Mouse (Mus musculus): ENCODE measurements around the gene Unc119. TPM values are rescaled to one million over a fixed set of nuclear protein-coding genes. Genes with fewer than 3 reads are reported as not detected.

Unc119 gene
- 35.5 and 38.5 TPM in 2 replicates for polyA plus RNA-seq (2012; ENCODE audit: insufficient read depth, insufficient read length, missing spikeins)

DNA sequence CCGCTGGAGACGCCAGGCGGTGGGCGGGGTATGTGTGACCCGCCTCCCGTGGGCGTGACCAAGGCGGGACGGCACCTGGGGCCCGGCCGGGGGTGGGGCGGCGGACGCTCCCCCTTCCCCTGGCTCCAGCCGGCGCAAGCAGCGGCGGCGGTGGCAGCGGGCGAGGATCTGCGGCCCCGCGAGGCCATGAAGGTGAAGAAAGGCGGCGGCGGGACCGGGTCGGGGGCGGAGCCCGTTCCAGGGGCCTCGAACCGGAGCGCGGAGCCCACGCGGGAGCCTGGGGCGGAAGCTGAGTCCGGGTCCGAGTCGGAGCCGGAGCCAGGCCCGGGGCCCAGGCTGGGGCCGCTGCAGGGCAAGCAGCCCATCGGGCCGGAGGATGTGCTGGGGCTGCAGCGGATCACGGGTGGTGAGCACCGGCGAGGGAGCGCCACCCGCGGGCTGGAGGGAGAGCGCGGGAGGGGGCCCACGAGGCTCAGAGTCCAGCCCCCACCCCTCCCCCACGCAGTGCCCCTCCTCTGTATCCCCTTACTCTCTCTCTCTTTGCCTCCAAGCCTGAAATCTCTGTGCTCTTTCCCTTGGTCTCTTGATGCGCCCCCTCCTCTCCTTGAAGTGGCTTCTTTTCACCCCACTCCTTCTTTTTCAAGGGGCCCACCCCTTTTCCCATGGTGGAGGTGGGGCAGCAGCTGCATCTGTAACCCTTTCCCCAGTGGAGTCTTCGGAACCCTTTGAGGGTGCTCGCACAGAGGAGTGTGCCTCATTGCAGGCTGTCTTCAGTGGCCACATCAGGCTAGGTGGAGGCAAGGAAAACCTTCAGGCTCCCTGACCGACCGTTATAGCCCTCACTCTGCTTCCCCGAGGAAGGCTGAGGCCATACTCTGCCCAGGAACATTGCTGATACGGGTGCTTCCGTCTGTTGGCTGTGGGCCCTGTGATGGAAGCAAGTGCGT is at the start of gene Unc119:
Gene Unc119 (plus strand): TSS at position 102 of the 947 bp plus-strand sequence.
- Histone ChIP-seq H3K27ac (ENCODE audit: insufficient read depth, low read depth, low read length) (peak within 1 kb of the TSS; percentile 40), H3K4me3 (ENCODE audit: insufficient read depth, low read length) (peak within 1 kb of the TSS; percentile 79), H3K4me1 (ENCODE audit: control insufficient read depth, insufficient read depth, low read length) (peaks cover 35% of the 10 kb centered on the region)
- TF ChIP-seq CTCF (IDR thresholded peaks at IDR 0.05; ENCODE audit: low read depth, low read length) (no peak), POLR2A (IDR thresholded peaks at IDR 0.05; ENCODE audit: borderline replicate concordance, low read depth, low read length) (no peak)

DNA sequence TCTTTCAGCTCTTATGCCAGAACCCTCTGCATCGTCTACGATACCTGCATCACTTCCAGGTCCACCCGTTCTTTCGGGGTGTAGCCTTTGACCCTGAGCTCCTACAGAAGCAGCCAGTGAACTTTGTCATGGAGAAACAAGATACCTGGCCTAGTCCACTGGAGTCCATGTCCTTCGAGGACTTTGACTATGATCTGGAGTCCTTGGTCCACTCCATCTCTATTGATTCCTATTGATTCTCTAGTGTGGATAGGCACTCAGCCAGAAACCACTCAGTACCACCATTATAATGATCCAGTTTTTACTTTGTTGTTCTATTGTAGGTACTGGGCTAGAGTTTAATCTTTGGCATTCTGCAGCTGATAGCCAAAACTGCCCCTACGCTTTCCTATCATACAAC is 48.7 kb upstream of the Unc119 start:
- Histone ChIP-seq H3K4me1 (ENCODE audit: control insufficient read depth, insufficient read depth, low read length) (no peaks in the 10 kb centered on the region), H3K27ac (ENCODE audit: insufficient read depth, low read depth, low read length) (no peak overlapping the region), H3K4me3 (ENCODE audit: insufficient read depth, low read length) (no peak overlapping the region)
- TF ChIP-seq POLR2A (IDR thresholded peaks at IDR 0.05; ENCODE audit: borderline replicate concordance, low read depth, low read length) (no peak), CTCF (IDR thresholded peaks at IDR 0.05; ENCODE audit: low read depth, low read length) (no peak)

DNA sequence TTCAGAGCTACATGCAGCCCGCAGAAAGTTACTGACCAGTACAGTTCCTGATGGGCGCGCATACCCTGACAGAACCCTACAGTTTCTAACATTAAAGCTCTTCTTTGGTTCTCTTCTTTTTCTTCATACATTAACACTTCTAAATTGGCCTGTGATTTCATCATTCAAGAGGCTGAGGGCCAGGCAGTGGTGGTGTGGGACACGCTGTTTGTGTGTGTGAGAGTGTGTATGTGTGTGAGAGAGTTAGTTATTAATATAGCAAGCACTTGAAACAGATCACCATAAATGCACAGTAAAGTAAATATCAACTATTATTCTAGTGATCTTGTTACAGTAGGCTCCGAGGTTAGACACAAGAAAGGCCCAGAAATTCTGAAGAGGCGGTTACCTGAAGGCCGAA is 42.4 kb upstream of the Unc119 start:
- Histone ChIP-seq H3K4me1 (ENCODE audit: control insufficient read depth, insufficient read depth, low read length) (peaks cover 15% of the 10 kb centered on the region), H3K27ac (ENCODE audit: insufficient read depth, low read depth, low read length) (no peak overlapping the region), H3K4me3 (ENCODE audit: insufficient read depth, low read length) (peak overlapping the region; percentile 47)
- TF ChIP-seq POLR2A (IDR thresholded peaks at IDR 0.05; ENCODE audit: borderline replicate concordance, low read depth, low read length), result no peak

DNA sequence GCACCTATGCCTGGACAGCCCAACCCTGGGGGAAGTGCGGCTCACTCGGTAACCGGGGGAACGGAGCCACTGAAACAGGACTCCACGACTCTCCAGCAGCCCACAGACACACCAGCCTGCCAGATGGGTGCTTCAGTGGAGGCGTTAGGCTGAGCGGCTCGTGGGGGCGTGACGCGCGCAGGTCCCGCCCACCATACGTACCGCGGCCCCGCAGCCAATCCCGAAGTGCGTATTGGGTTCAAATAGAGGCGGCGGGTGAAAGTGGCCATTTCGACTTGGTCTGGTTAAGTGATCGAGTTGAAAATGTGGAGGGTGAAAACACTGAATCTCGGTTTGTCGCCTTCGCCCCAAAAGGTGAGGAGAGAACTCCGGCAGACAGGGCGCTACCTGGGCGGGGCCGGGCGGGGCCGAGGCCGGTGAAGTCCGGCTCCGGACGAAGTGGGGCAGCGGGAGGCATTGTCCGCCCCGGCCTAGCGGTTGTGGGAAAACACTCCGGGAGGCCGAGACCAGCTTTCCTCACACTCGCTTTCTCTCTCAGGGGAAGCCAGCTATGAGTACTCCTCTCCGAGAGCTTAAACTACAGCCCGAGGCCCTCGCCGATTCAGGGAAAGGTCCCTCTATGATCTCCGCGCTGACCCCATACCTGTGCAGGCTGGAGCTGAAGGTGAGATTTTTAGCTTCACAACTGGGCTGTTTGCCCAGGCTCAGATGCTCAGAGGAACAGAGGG is 41.8 kb upstream of the Unc119 start, which contains the start of gene Spag5:
Gene Spag5 (plus strand): TSS at position 173 of the 728 bp plus-strand sequence.
- TF ChIP-seq CTCF (IDR thresholded peaks at IDR 0.05; ENCODE audit: low read depth, low read length) (0 out of 2 replicates have a peak, but pooled peaks have one; percentile 7), POLR2A (IDR thresholded peaks at IDR 0.05; ENCODE audit: borderline replicate concordance, low read depth, low read length) (no peak)
- Histone ChIP-seq H3K27ac (ENCODE audit: insufficient read depth, low read depth, low read length) (peak within 1 kb of the TSS; percentile 15; the same call in 1 of the 2 replicates), H3K4me3 (ENCODE audit: insufficient read depth, low read length) (peak within 1 kb of the TSS; percentile 91), H3K4me1 (ENCODE audit: control insufficient read depth, insufficient read depth, low read length) (peaks cover 18% of the 10 kb centered on the region)

GRCm38 (mm10) chr11:78305272-78305671 is 38.0 kb upstream of the Unc119 start:
- TF ChIP-seq POLR2A (IDR thresholded peaks at IDR 0.05; ENCODE audit: borderline replicate concordance, low read depth, low read length), result no peak
- no peak for TF ChIP-seq CTCF (IDR thresholded peaks at IDR 0.05; ENCODE audit: low read depth, low read length)
- Histone ChIP-seq H3K4me1 (ENCODE audit: control insufficient read depth, insufficient read depth, low read length) (peaks cover 21% of the 10 kb centered on the region), H3K27ac (ENCODE audit: insufficient read depth, low read depth, low read length) (no peak overlapping the region), H3K4me3 (ENCODE audit: insufficient read depth, low read length) (no peak overlapping the region)

DNA sequence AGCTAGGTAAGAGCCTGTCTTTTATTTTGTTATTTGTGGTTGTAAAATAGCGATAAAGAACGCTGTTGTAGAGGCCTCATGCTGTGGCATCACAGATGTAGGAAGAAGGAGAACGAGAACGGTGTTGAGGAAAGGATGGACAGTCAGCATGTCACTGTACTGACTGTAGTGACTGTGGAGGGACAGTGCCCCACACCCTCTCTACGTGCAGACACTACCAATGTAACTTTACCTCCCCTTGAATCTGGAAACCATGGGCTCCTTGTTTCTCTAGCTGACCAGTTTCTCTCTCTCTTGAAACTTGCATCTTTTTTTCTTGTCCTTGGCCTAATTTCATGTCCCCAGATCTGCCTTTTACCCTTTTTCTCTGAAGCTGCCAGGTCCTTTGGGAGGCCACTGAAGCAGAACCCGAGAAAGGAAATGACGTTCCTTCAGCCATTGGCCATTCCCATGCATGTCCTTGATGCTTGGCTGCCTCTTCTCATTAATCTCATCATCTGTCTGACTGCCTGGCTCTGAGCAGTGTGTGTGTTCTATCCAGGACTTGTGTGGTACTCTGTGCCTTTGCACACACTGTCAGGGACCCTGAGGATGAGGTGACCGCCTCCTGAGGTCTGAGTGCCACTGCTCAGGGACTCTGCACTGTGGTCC is 32.3 kb upstream of the Unc119 start:
- Histone ChIP-seq H3K4me1 (ENCODE audit: control insufficient read depth, insufficient read depth, low read length) (peaks cover 6% of the 10 kb centered on the region), H3K27ac (ENCODE audit: insufficient read depth, low read depth, low read length) (no peak overlapping the region), H3K4me3 (ENCODE audit: insufficient read depth, low read length) (no peak overlapping the region)
- TF ChIP-seq POLR2A (IDR thresholded peaks at IDR 0.05; ENCODE audit: borderline replicate concordance, low read depth, low read length), result no peak
- TF ChIP-seq CTCF (IDR thresholded peaks at IDR 0.05; ENCODE audit: low read depth, low read length), result no peak

DNA sequence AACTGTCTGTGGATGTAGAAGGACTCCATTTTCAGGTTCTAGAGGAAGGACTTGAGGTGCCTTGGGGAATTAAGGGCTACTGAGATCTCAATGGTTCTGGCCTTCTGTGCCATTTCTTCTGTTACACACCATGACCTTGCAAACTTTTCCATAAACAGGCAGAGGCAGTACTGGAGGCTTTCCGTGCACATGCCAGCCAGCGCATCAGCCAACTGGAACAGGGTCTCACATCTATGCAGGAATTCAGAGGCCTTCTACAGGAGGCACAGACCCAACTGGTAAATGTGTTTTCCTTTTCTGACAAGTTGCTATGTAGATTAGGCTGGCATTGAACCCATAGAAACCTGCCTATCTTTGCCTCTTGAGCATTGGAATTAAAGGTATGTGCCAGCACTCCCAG is 29.6 kb upstream of the Unc119 start:
- no peak overlapping the region for H3K27ac ChIP-seq (ENCODE audit: insufficient read depth, low read depth, low read length)
- H3K4me3 ChIP-seq (ENCODE audit: insufficient read depth, low read length), result no peak overlapping the region
- H3K4me1 ChIP-seq (ENCODE audit: control insufficient read depth, insufficient read depth, low read length), result no peaks in the 10 kb centered on the region; the same call in 1 of the 2 replicates
- TF ChIP-seq CTCF (IDR thresholded peaks at IDR 0.05; ENCODE audit: low read depth, low read length) (no peak), POLR2A (IDR thresholded peaks at IDR 0.05; ENCODE audit: borderline replicate concordance, low read depth, low read length) (no peak)

DNA sequence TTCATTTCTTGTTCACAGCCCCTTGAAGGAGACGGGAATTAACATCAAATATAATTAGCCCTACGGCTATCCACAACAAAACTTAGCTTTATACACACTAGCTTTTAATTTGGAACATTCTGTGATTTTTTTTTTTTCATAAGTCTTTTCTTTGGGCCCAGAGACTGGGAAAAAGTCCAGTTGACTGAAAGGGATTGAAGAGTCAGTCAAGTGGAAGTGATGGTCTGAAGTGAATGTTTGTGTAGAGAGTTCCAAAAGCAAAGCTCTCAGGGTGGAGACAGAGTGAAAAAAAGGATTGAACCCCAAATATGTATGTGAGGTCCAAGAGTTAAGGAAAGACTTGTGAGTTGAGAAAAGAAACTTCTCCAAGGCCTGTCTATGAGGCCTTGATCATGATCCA is 24.9 kb upstream of the Unc119 start:
- H3K4me3 ChIP-seq (ENCODE audit: insufficient read depth, low read length), result no peak overlapping the region
- TF ChIP-seq CTCF (IDR thresholded peaks at IDR 0.05; ENCODE audit: low read depth, low read length), result no peak
- TF ChIP-seq POLR2A (IDR thresholded peaks at IDR 0.05; ENCODE audit: borderline replicate concordance, low read depth, low read length), result no peak
- peaks cover 9% of the 10 kb centered on the region for H3K4me1 ChIP-seq (ENCODE audit: control insufficient read depth, insufficient read depth, low read length)
- no peak overlapping the region for H3K27ac ChIP-seq (ENCODE audit: insufficient read depth, low read depth, low read length)

DNA sequence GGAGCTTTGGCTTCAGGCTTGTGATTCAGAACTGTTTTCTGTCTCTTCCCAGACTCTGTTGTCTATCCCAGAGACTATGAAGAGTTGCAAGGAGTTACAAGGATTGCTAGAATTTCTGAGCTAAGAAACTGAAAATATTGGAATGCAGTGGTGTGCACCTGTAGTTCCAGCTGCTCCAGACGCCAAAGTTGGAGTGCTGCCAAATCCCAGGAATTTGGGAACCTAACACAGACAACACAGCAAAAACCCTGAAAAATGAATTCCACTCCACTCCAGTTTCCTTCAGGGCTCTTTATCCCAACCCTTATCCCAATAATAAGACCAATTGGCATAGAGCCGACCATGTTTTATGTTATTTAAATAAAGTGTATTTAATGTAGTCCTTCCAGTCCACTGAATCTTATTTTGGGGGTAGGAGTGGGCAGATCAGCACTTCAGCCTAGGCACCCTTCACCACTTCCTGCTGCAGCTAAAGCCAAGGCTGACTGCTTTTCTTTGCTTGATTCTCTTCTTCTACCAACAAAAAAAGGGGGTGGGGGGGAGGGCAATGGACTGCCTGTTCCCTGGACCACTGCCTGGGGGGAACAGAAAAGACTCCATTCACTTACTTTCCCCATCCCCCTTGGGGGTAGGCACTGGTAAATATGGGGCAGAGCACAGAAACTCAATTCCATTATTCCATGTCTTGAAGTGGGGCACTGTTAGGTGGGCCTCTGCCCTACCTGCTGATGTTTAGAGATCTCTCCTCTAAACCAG is 21.0 kb upstream of the Unc119 start:
- TF ChIP-seq POLR2A (IDR thresholded peaks at IDR 0.05; ENCODE audit: borderline replicate concordance, low read depth, low read length), result no peak
- Histone ChIP-seq H3K27ac (ENCODE audit: insufficient read depth, low read depth, low read length) (peak overlapping the region; percentile 61), H3K4me3 (ENCODE audit: insufficient read depth, low read length) (peak overlapping the region; percentile 63), H3K4me1 (ENCODE audit: control insufficient read depth, insufficient read depth, low read length) (peaks cover 20% of the 10 kb centered on the region)
